Mouse (Mus musculus): ENCODE data around the gene Arhgef10l. TPM values are rescaled to one million over a fixed set of nuclear protein-coding genes. Genes with fewer than 3 reads are reported as not detected.
A peak's percentile ranks its signal among the peaks of the same experiment; 100 is the strongest.

Arhgef10l gene
- polyA plus RNA-seq, 1 experiment from 2014 or later: 12.1 TPM

DNA sequence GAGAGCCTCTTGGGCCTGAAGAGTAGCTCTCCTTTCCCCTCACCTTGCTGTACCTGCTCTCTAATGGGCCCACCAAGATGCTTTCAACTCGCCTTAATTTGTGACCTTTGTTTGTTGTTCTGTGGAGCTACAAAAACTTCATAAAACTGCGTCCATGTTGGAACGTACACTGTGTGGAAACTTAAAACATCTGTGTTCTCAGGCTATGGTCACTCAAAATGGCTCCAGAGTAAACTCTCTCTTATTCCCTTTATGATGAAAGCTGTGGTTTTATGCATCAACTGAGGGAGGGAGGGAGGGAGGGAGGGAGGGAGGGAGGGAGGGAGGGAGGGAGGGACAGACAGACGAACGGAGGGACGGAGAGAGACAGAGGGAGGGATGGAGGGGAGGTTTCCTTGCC, 35.7 kb downstream of the Arhgef10l start:
- 87% methylated on average over 3 of the region's 6 CpGs for WGBS
- H3K4me3 ChIP-seq (ENCODE audit: low read length): no peak overlapping the region
- no peak overlapping the region for H3K9ac ChIP-seq (ENCODE audit: low read depth, low read length)
- peaks cover 22% of the 10 kb centered on the region for H3K4me1 ChIP-seq (ENCODE audit: control insufficient read depth, insufficient read depth, low read length)
- H3K4me2 ChIP-seq (ENCODE audit: low read depth, low read length): no peak overlapping the region
- H3K27me3 ChIP-seq (replicated peaks; ENCODE audit: control insufficient read depth, insufficient read depth, low read length): no peaks in the 10 kb centered on the region
- peak overlapping the region; percentile 57; the same call in 1 of the 2 replicates for H3K27ac ChIP-seq (ENCODE audit: low read length)
- no peak for ATAC-seq
- H3K36me3 ChIP-seq (ENCODE audit: control insufficient read depth, insufficient read depth, low read length): no peaks in the 10 kb centered on the region
- no peaks in the 10 kb centered on the region for H3K9me3 ChIP-seq (ENCODE audit: control insufficient read depth, low read length)

DNA sequence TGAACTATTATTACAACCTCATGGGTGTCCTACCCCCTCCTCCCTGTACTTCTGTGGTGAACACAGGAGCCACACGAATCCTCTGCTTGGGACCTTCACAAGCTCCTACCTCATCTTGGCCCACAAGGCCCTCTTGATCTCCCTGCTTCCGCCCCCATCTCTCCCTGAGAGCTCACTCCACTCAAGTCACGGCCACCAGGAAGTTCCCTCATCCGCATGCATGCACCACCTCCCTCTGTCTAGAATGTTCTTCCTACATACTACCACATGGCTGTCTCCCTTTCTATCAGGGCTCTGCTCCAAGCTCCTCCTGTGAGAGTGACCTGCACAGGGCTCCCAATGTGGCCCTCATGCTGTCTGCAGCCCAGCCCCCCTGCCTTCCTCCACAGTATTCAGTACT, 36.8 kb downstream of the Arhgef10l start:
- Histone ChIP-seq H3K9me3 (ENCODE audit: control insufficient read depth, low read length) (no peaks in the 10 kb centered on the region), H3K4me2 (ENCODE audit: low read depth, low read length) (no peak overlapping the region), H3K4me1 (ENCODE audit: control insufficient read depth, insufficient read depth, low read length) (peaks cover 31% of the 10 kb centered on the region), H3K9ac (ENCODE audit: low read depth, low read length) (no peak overlapping the region), H3K27me3 (replicated peaks; ENCODE audit: control insufficient read depth, insufficient read depth, low read length) (no peaks in the 10 kb centered on the region), H3K36me3 (ENCODE audit: control insufficient read depth, insufficient read depth, low read length) (no peaks in the 10 kb centered on the region), H3K27ac (ENCODE audit: low read length) (no peak overlapping the region), H3K4me3 (ENCODE audit: low read length) (no peak overlapping the region)
- 51% methylated on average over 4 of the region's 4 CpGs for WGBS
- no peak for ATAC-seq

DNA sequence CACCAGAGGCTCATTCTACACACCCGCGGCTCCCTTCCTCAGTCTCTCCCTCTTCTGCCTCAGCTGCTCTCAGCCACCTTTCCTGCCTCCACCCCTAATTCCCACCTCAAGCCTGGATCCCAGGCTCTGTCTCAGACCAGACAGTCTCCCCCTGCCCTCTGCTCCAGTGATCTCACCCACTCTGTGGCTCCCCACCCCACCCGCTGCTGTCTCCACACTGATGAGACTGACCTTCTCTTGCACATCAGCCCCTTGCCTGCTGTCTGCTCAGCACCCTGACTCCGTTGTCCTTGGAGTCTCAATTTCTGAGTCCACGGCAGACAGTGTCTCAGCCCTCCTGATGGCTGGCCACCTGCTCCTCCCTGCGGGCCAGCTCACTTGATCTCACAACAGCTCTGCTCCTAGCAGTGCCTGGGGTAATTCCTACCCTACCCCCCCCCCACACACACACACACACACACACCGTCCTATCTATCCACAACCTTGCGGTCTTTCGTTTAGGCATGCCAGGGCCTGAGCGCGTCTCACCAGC, 37.3 kb downstream of the Arhgef10l start:
- H3K4me2 ChIP-seq (ENCODE audit: low read depth, low read length): no peak overlapping the region
- H3K27ac ChIP-seq (ENCODE audit: low read length): no peak overlapping the region
- no peak overlapping the region for H3K4me3 ChIP-seq (ENCODE audit: low read length)
- ATAC-seq: no peak
- no peaks in the 10 kb centered on the region for H3K9me3 ChIP-seq (ENCODE audit: control insufficient read depth, low read length)
- H3K4me1 ChIP-seq (ENCODE audit: control insufficient read depth, insufficient read depth, low read length): peaks cover 36% of the 10 kb centered on the region
- 61% methylated on average over 11 of the region's 11 CpGs for WGBS
- no peaks in the 10 kb centered on the region for H3K36me3 ChIP-seq (ENCODE audit: control insufficient read depth, insufficient read depth, low read length)
- H3K9ac ChIP-seq (ENCODE audit: low read depth, low read length): no peak overlapping the region; the same call in 1 of the 2 replicates
- no peaks in the 10 kb centered on the region for H3K27me3 ChIP-seq (replicated peaks; ENCODE audit: control insufficient read depth, insufficient read depth, low read length)

DNA sequence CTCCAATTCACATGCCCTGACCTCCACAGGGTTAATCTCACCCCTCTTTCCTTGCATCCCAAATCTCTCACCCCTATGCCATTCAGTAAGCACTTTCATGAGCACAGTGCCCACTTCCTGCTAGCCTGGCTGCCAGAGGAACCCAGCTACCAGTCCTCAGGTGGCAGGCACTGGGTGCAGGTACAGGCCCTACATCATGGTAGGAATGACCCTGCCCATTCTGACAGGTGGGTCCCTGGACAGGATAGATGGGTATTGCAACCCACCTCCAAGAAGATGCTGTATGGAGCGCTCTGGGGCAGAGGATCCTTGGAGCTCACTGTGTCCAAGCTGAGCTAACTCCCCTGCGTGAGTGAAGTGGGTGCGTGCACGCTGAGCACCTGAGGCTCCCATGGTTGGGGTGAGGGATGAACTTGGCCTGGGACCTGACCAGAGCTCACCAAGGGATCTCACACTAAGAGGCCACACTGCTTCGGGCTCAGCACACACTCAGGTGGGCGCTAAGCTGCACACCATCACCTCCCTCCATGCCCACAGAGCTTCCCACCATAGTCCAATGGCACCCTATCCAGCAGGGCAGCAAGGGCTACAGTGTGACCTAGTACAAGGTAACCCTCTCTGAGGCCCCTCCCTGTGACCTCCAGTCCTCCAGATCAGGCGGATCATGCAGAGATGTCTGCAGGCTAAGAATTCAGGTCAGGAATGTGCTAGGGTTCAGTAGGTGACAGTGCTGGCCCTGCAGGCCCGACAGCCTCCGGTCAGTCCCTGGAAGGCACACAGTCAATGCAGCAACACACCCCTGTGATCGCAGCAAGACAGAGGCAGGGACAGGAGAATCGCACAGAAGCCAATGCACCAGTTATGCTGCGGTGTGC, 39.9 kb downstream of the Arhgef10l start:
- WGBS: 69% methylated on average over 12 of the region's 12 CpGs
- peaks cover 45% of the 10 kb centered on the region for H3K4me1 ChIP-seq (ENCODE audit: control insufficient read depth, insufficient read depth, low read length)
- no peaks in the 10 kb centered on the region for H3K27me3 ChIP-seq (replicated peaks; ENCODE audit: control insufficient read depth, insufficient read depth, low read length)
- no peaks in the 10 kb centered on the region for H3K36me3 ChIP-seq (ENCODE audit: control insufficient read depth, insufficient read depth, low read length)
- ATAC-seq: no peak
- H3K4me3 ChIP-seq (ENCODE audit: low read length): no peak overlapping the region
- H3K9ac ChIP-seq (ENCODE audit: low read depth, low read length): no peak overlapping the region; the same call in 1 of the 2 replicates
- H3K9me3 ChIP-seq (ENCODE audit: control insufficient read depth, low read length): no peaks in the 10 kb centered on the region
- peak overlapping the region; percentile 94; the same call in 1 of the 2 replicates for H3K27ac ChIP-seq (ENCODE audit: low read length)
- no peak overlapping the region for H3K4me2 ChIP-seq (ENCODE audit: low read depth, low read length)

DNA sequence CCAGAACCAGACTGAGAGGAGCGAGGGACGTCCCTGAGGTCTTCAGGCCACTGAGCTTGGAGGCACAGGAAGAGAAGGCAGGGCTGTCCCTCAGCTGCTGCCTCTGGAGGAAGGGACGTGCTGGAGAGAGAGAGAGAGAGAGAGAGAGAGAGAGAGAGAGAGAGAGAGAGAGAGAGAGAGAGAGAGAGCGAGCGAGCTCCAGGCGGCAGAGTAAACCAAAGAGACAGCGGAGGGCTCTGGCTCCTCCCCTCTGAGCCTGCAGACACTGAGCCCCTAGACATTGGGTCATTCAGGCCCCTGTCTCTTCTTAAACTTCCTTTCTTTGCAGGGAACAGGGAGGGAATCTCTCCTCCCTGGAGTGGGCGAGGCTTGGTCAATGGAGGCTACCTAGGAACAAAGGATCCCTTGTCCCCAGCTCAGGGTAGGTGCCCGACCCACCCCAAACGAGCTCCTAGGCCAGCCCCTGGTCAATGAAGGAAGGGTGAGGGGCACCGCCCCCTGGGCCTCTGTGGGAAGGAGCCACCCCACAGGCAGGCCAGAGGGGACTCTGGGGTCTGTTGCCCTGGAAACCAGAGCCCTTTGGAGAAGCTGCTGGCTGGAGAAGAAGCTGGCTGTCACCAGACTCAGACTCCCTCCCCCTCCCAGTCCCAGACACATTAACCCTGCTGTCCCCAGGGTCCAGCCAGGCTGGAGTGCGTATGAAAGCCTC, 41.2 kb downstream of the Arhgef10l start:
- Histone ChIP-seq H3K27ac (ENCODE audit: low read length) (peak overlapping the region; percentile 94), H3K4me3 (ENCODE audit: low read length) (peak overlapping the region; percentile 16; the same call in 1 of the 2 replicates), H3K4me1 (ENCODE audit: control insufficient read depth, insufficient read depth, low read length) (peaks cover 44% of the 10 kb centered on the region), H3K27me3 (replicated peaks; ENCODE audit: control insufficient read depth, insufficient read depth, low read length) (no peaks in the 10 kb centered on the region), H3K36me3 (ENCODE audit: control insufficient read depth, insufficient read depth, low read length) (no peaks in the 10 kb centered on the region), H3K9ac (ENCODE audit: low read depth, low read length) (peak overlapping the region; percentile 67), H3K4me2 (ENCODE audit: low read depth, low read length) (peak overlapping the region; percentile 56), H3K9me3 (ENCODE audit: control insufficient read depth, low read length) (no peaks in the 10 kb centered on the region)
- ATAC-seq: peak; percentile 83
- 5% methylated on average over 10 of the region's 12 CpGs for WGBS

DNA sequence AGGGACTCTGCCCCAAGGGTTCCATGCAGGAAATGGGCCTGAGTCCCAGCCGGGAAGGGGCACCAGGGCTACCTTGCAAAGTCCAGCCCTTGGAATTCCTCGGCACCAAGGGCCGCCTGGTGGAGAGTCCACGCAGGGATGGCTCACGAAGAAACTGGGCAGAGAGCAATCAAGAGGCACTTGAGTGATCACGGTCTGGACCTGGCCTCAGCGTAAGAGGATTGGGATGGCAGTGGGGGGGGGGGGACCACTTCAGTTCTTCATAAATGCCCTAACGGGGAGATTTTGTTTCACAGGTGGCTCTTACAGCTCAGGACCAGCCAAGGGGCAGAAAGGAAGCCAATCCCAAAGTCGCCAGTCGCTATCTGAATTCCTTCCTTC, 41.7 kb downstream of the Arhgef10l start:
- peak overlapping the region; percentile 67 for H3K9ac ChIP-seq (ENCODE audit: low read depth, low read length)
- H3K4me3 ChIP-seq (ENCODE audit: low read length): peak overlapping the region; percentile 12; the same call in 1 of the 2 replicates
- peak overlapping the region; percentile 94 for H3K27ac ChIP-seq (ENCODE audit: low read length)
- peaks cover 41% of the 10 kb centered on the region for H3K4me1 ChIP-seq (ENCODE audit: control insufficient read depth, insufficient read depth, low read length)
- no peaks in the 10 kb centered on the region for H3K9me3 ChIP-seq (ENCODE audit: control insufficient read depth, low read length)
- 9% methylated on average over 10 of the region's 10 CpGs for WGBS
- H3K36me3 ChIP-seq (ENCODE audit: control insufficient read depth, insufficient read depth, low read length): no peaks in the 10 kb centered on the region
- no peaks in the 10 kb centered on the region for H3K27me3 ChIP-seq (replicated peaks; ENCODE audit: control insufficient read depth, insufficient read depth, low read length)
- peak overlapping the region; percentile 56 for H3K4me2 ChIP-seq (ENCODE audit: low read depth, low read length)
- ATAC-seq: no peak

DNA sequence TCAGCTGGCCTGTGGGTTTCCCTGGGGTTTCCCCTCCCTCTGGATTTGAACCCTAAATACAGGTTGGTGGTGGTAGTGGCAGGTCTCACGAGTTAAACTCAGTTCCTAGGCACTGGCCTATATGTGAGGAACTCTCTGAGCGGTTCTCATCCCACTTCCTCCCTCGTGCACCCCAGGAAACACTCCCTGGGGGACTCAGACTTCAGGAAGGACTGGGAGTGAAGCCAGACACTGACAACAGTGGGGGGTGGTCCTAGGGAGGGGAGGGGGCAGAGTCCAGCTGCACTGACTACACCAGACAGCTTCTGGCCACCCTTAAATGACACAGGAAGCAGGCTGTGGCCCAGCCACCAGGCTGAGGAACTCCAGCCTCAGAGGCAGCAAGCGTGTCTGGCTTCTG, 43.0 kb downstream of the Arhgef10l start:
- H3K36me3 ChIP-seq (ENCODE audit: control insufficient read depth, insufficient read depth, low read length): no peaks in the 10 kb centered on the region
- 30% methylated on average over 4 of the region's 4 CpGs for WGBS
- H3K27me3 ChIP-seq (replicated peaks; ENCODE audit: control insufficient read depth, insufficient read depth, low read length): no peaks in the 10 kb centered on the region
- ATAC-seq: peak; percentile 17; the same call in 1 of the 2 replicates
- peaks cover 44% of the 10 kb centered on the region for H3K4me1 ChIP-seq (ENCODE audit: control insufficient read depth, insufficient read depth, low read length)
- H3K27ac ChIP-seq (ENCODE audit: low read length): peak overlapping the region; percentile 94
- no peak overlapping the region for H3K4me3 ChIP-seq (ENCODE audit: low read length)
- no peaks in the 10 kb centered on the region for H3K9me3 ChIP-seq (ENCODE audit: control insufficient read depth, low read length)
- peak overlapping the region; percentile 38; the same call in 1 of the 2 replicates for H3K9ac ChIP-seq (ENCODE audit: low read depth, low read length)
- no peak overlapping the region for H3K4me2 ChIP-seq (ENCODE audit: low read depth, low read length)

DNA sequence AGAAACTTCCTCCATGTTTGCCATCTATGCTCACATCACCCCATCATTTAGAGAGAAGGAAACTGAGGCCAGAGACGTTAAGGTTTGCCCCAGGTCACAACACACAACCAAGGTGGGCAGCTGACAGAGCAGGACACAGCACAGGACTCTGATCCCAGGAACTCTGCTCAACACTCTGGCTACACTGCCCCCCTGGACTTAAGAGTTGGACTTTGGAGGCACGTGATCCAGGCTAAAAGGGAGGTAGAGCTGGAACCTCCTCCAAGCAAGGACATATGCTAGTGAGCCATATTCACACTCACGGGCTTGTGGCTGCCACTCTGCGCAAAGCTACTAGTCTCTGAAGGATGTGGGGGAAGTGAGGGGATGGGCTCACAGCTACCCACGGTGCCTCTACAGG, 45.3 kb downstream of the Arhgef10l start:
- no peaks in the 10 kb centered on the region for H3K9me3 ChIP-seq (ENCODE audit: control insufficient read depth, low read length)
- H3K9ac ChIP-seq (ENCODE audit: low read depth, low read length): no peak overlapping the region
- no peak overlapping the region for H3K27ac ChIP-seq (ENCODE audit: low read length)
- H3K4me1 ChIP-seq (ENCODE audit: control insufficient read depth, insufficient read depth, low read length): peaks cover 57% of the 10 kb centered on the region
- no peaks in the 10 kb centered on the region for H3K36me3 ChIP-seq (ENCODE audit: control insufficient read depth, insufficient read depth, low read length)
- no peak overlapping the region for H3K4me2 ChIP-seq (ENCODE audit: low read depth, low read length)
- ATAC-seq: no peak
- WGBS: 63% methylated on average over 5 of the region's 5 CpGs
- H3K27me3 ChIP-seq (replicated peaks; ENCODE audit: control insufficient read depth, insufficient read depth, low read length): no peaks in the 10 kb centered on the region
- no peak overlapping the region for H3K4me3 ChIP-seq (ENCODE audit: low read length)
